Mouse (Mus musculus) heart, adult 2 months (tissue): ENCODE measurements around the gene Mctp1.

Experiments used
- CTCF ChIP-seq: fragments of 200-600 bp; IDR thresholded peaks from 2 replicates; pipeline ENCODE4 v1.8.1; 2022; ENCODE audit warnings: antibody characterized with exemption, mild to moderate bottlenecking, moderate library complexity
- EP300 ChIP-seq: fragments of 200-500 bp; IDR thresholded peaks from 2 replicates; pipeline ENCODE4 v1.6.1; 2011; ENCODE audit warnings: low read depth, low read length, control low read depth; ENCODE audit not compliant: insufficient read depth
- POLR2A ChIP-seq: fragments of 200-500 bp; IDR thresholded peaks from 2 replicates; pipeline ENCODE4 v1.6.1; 2011; ENCODE audit warnings: mild to moderate bottlenecking, low read depth, low read length, control low read depth; ENCODE audit not compliant: insufficient read depth

GRCm38 (mm10) chr13:76827738-76828137, 443.4 kb downstream of the Mctp1 start:
- TF ChIP-seq EP300 (no peak), CTCF (no peak), POLR2A (no peak)
